Mouse (Mus musculus) right cerebral cortex, adult 2 months (tissue): Measurements from ENCODE around the gene Fgf14.
"Not testable (repeated sequence)": the region's sequence is repeated elsewhere in the genome, so short reads cannot be mapped to it uniquely, and the experiment has no call there.

Source experiments
- DNase-seq, 2 experiments: peaks; one replicate each; pipeline ENCODE4 v3.0.0; 2021 to 2022; ENCODE audit warnings: low spot score in 2 of 2

Gene Fgf14

DNA sequence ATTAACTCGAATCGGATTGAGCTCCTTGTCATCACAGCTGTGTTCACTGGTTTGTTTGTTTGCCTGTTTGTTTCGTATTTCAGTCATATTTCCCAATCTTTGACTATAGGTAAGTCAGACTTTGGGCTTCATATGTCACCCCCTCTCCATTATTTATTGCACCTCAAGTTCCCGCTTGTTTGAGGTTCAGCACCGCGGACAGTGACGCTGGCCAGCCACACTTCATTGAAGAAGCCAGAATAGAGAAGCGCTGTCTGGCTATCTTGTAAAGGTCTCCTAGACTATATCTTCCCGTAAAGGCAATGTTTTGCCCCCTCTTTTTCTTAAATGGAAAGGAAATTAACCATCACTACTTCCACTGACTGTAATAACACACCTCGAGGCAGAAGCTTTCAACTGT is 481.6 kb downstream of the Fgf14 start:
- no peak for DNase-seq

GRCm38 (mm10) chr14:124192815-124193142 is 484.1 kb downstream of the Fgf14 start:
- DNase-seq: peak in 1 of 2 experiments; percentile 19

- DNase-seq: peak; percentile 58 to 62
These were observed 484.8 kb downstream of the Fgf14 start for GRCm38 (mm10) chr14:124191913-124192814.

DNA sequence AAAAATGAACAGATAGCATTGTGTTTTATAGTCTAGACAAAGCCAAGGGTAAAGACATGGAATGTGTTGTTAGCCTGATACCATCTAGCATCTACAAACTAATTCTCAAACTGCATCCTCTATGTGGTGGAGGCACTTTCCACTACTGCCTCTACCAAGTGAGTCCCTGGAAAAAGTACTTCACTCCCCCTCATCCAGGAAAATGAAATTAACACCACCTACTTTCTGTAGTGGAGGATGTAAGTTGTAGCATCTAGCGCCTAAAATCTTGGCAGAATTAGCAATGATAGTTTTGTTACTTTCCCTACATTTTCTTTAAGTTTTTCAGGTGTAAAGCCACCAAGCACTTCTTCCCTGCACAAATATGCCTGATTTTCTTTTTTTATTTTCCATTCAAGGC is 496.7 kb downstream of the Fgf14 start:
- DNase-seq: no peak

- no peak for DNase-seq
These were observed 502.8 kb downstream of the Fgf14 start for GRCm38 (mm10) chr14:124174111-124174510.

DNA sequence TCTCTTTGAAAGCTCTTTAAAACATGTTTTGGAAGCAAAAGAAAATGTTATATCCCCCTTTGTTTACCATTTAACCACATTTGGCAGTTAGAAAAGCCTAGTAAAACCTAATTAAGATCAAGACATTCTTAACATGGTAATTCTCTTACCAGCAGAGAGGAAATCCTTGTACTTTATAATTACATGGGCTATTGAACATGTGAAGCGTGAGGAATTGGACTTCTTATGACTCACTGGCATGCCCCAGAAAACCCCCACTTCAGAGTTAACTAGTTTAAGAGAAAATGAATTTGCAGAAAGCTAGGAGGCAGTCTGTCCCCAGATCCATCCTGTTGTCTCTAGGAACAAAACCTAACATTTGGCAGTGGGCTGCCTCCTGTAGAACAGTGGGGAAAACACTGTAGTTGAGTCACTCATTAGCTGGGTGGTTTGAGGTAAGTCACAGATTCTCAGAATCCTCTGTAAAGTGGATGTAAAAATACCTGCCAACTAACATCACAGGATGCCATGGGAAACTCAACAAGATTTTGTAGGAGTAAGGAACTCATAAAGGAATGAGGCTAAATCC is 513.2 kb downstream of the Fgf14 start:
- no peak for DNase-seq

- DNase-seq: no peak
These were observed 529.5 kb downstream of the Fgf14 start for GRCm38 (mm10) chr14:124147378-124147777.

GRCm38 (mm10) chr14:124107205-124107873 is 569.6 kb downstream of the Fgf14 start:
- DNase-seq: no peak

GRCm38 (mm10) chr14:124083126-124083525 is 593.8 kb downstream of the Fgf14 start:
- no peak for DNase-seq

DNA sequence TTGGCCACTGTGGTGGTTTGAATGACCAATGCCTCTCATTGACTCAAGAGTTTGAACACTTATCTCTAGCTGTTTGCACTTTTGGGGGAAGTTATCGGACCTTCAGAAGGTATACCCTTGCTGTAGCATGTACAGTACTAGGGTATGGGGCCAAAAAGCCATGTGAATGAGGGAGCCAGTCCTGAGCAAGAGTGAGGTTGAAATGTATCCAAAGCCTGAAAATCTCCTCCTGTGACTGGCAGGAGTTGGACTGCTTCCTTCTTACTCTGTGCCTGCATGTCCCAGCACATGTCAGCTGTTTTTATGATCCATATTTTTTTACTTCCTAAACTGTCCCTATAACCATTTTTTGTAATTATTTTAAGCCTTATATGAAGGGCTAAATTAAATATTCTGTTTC is 632.9 kb downstream of the Fgf14 start:
- DNase-seq: no peak

DNA sequence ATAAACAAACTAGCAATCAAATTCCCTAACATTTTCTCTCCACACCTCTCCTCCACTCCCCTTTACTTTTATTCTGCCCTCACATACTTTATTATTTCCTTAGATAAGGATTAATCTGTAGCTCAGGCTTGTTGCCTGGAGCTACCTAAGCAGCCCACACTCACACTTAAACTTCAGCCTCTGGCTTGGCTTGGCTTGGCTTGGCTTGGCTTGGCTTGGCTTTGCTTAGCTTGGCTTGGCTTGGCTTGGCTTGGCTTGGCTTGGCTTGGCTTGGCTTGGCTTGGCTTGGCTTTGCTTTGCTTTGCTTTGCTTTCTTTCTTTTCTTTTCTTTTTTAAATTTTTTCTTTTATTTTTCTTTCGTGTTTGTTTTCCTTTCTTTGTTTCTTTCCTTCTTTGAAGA is 636.3 kb downstream of the Fgf14 start:
- no peak for DNase-seq

DNA sequence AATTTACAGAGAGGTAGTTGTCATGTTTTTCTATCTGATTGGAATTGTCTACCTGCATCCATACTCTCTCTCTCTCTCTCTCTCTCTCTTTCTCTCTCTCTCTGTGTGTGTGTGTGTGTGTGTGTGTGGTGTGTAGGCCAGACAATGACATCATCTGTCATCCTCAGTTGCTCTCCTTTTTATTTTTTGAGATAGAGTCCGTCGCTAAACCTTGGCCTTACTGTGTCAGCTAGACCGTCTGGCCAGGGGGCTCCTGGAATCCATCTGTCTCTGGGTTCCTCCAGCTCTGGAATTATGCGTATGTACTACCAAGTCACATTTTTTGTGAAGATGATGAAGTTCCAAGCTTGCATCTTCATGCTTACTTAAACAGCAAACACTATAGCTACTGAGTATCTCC is 639.5 kb downstream of the Fgf14 start:
- DNase-seq: no peak

DNA sequence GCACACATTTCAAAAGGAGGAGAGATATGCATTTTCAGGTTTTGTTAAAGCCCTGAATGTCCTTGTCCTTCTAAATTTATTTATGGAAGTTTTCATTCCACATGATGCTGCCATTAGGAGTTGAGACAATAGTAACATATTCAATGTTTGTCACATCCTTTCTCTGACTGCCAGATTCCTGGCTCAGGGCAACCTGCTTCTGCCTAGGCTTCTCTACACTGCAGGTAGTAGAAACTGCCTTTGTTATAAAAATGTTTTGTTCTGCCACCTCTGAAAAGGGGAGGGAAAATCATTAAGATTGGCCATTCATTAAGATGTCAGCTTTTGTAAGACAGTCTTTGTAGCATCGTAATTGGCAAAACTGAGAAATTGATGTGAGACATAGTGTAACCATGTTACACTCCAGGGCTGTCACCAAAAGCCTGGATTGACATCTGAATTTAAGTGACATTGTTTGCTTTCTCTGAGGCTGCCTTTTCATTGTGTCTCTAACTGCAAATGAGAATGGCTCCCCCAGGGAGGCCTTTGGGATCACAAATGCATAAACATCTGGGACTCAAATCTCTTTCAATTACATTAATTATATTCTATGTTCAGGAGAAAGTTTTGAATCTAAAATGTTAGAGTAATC is 640.2 kb downstream of the Fgf14 start:
- no peak for DNase-seq

- DNase-seq: not testable (repeated sequence)
These were observed 643.6 kb downstream of the Fgf14 start for GRCm38 (mm10) chr14:124033302-124033701.

DNA sequence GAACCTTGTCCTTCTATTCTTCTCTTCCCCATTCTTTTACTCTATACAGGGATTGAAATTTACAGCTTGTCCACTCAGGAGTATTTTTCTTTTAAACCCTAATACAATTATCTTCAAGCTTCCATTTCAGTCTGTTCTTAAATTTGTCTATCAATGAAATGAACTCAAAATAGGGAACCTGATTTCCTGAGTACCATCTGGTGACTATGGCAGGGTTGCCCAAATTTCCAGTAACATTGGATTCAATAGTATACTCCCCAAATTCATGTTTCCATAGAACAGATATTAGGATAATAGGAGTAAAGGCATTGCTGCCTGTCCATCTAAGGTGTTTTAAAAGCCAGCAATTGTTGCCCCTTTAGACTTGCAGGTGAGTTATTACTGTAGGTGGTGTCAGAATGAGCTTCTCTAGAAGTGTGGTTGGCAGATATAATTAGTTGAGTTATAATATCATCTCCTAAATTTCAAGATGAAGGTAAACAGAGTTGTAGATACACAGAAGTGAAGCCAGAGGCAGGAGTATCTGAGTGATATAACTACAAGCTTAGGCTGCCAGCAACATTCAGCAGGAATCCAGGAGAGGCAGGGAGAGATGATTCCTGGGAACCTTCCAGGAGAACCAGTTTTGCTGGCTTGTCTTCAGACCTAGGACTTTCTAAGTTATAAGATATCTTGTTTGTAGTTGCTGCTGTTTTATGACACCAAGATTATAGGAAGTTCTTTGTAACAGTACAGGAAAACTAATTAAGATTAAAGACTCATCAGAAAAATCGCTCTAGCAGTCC is 648.8 kb downstream of the Fgf14 start:
- no peak for DNase-seq

- peak in 1 of 2 experiments; percentile 14 for DNase-seq
These were observed 686.2 kb downstream of the Fgf14 start for GRCm38 (mm10) chr14:123990591-123991195.

GRCm38 (mm10) chr14:123967996-123968395 is 708.9 kb downstream of the Fgf14 start:
- DNase-seq: no peak

- no peak for DNase-seq
These were observed 710.4 kb downstream of the Fgf14 start for GRCm38 (mm10) chr14:123966531-123966930.
